Mouse (Mus musculus) central nervous system, embryonic 18 days (tissue): ENCODE measurements around the gene Olfr370. TPM values are rescaled to one million over a fixed set of nuclear protein-coding genes. Genes with fewer than 3 reads are reported as not detected.

ENCODE experiments used
- polyA plus RNA-seq: library from polyadenylated mRNA; depleted of rRNA; stranded (reverse); fragments of >200 nt; gene quantifications from 2 replicates; pipeline ENCODE4 v1.2.3, GENCODE M21; 2012; rRNA removed

The Olfr370 gene
- 0.03 and 0.09 TPM in 2 replicates for polyA plus RNA-seq

DNA sequence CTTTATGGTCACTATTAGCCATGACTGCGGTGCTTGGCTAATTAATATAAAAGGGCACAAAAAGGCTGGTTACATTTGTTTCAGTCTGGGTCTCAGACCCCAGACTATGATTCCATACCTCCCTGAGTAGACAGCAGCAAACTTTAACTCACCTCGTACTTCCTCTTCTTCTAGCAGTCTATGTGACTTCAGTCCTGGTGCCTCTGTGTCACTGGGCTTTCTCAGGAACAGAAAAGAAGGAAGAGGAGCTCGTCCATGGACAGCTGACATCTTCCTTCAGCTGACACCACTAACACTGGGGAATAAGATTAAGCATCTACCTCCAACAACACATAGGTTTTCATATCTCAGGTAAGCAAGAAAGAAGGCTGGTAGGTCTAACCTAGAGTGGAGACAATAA, at the start of gene Olfr370:
Gene Olfr370, plus strand, starts transcription at position 45 of the 400 bp plus-strand sequence.

DNA sequence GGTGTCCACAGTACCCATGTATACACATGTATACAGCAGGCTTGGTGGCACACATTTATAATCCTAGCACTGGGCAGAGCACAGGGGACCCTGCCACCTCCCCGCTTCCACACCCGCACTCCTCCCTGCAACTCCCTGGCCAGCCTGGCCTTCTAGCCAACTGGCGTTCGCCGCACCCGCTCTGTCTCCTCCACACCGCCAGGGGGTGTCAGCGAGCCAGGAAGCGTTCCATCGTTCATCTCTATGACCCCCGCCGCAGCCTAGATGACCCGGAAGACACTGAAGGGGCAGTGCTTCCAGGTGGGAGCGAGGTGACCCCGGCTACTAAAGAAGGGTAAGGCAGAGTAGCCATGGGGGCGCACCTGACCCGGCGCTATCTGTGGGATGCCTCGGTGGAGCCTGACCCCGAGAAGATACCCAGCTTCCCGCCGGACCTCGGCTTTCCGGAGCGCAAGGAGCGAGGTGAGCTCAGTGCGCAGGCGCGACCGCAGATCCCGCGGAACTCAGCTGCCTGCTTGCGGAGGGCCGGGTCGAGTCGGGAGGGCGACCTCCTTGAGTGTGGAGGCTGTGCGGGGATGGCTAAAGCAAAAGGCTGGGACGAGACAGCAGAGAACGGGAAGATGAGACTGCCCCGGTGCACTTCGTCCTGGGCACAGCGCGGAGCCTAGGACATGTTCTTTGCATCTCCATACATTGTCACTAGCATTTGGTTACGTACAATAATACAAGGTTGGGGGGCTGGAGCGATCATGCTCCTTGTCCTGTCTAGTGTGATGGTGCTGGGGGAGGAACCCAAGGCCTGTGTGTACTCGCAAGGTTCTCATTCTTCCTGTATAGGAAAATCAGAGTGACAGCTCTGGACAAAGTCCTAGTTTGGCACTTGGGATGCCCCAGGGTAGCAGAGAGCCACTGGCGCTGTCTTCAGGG, 31.2 kb downstream of the Olfr370 start, which contains the start of gene Ndufb7:
Gene Ndufb7, plus strand, starts transcription at position 203 of the 927 bp plus-strand sequence.

Other genes with a start within 250 kb of the Olfr370 start
- 0.35 and 0.56 TPM in 2 replicates for gene Ucp1, start 245.4 kb upstream of the Olfr370 start, polyA plus RNA-seq
- 18.7 and 20.3 TPM in 2 replicates for gene Elmod2, start 203.3 kb upstream of the Olfr370 start, polyA plus RNA-seq
- gene Mgat4d, start 187.3 kb upstream of the Olfr370 start, polyA plus RNA-seq: not detected in 2 replicates
- 9.0 and 10.4 TPM in 2 replicates for gene Clgn, start 145.9 kb upstream of the Olfr370 start, polyA plus RNA-seq
- gene Scoc, start 77.4 kb upstream of the Olfr370 start, polyA plus RNA-seq: 288 and 319 TPM in 2 replicates
- 322 and 325 TPM in 2 replicates for gene Ndufb7, start 30.9 kb downstream of the Olfr370 start, polyA plus RNA-seq
- gene Tecr, start 72.2 kb downstream of the Olfr370 start, polyA plus RNA-seq: 1,121 and 1,193 TPM in 2 replicates
- gene Dnajb1, start 72.4 kb downstream of the Olfr370 start, polyA plus RNA-seq: 35.8 and 36.4 TPM in 2 replicates
- 71.1 and 72.7 TPM in 2 replicates for gene Gipc1, start 116.9 kb downstream of the Olfr370 start, polyA plus RNA-seq
- gene Ptger1, start 130.9 kb downstream of the Olfr370 start, polyA plus RNA-seq: 1.0 and 1.2 TPM in 2 replicates
- gene Pkn1, start 163.4 kb downstream of the Olfr370 start, polyA plus RNA-seq: 69.7 and 76.4 TPM in 2 replicates
- gene Ddx39, start 179.4 kb downstream of the Olfr370 start, polyA plus RNA-seq: 66.8 and 67.7 TPM in 2 replicates
- gene Adgre5, start 205.5 kb downstream of the Olfr370 start, polyA plus RNA-seq: 17.7 and 18.0 TPM in 2 replicates